Mouse (Mus musculus) embryo, embryonic 11 days (tissue): ENCODE data around the gene Rasef.
"Not testable (repeated sequence)": the region's sequence is repeated elsewhere in the genome, so short reads cannot be mapped to it uniquely, and the experiment has no call there.

Source experiments
- DNase-seq: peaks from one replicate; pipeline ENCODE4 v3.0.0-alpha.2; 2015

Gene Rasef

DNA sequence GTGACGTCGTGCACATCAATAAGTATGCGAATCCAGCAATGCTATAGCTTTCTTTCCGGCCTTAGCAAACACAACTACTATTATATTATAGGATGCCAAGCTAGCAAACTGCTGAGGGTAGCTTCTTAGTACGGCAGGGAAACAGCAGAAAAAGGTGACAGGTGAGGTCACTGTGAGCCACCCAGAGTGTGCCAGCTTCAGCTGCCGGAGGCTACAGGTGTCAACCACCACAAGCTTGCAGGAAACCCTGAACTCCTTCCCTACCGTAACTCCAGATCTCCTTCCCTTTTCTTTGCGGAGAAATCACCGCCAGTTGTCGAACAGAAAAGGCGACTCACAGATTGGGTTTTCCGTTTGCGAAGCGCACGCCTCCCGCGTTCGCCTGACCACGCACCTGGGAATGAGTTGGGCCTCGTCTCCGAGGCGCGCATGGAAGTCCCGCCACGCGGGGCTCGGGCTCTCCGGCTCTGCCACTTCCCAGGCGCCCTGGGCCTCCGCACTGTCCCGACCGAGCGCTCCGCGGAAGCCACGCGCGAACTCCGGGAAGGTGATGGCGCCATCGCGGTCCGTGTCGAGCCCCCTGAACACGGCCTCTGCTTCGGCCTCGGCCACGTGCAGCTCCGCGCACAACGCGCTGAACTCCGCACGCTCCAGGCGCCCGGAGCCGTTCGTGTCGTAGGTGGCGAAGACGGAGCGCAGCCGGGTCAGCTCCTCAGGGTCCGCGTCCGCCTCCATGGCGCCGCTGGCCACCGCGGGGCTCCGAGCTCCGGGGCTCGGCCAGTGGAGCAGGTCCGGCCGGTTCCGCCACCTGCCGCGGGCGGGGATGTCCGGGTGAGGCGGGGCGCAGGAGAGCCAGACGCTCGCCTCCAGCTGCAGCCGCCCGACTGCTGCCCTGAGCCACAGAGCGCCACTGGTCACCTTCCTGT, at the start of gene Rasef:
Gene Rasef, minus strand, starts transcription at position 735 of the 926 bp plus-strand sequence.
- peak; percentile 72 for DNase-seq

DNA sequence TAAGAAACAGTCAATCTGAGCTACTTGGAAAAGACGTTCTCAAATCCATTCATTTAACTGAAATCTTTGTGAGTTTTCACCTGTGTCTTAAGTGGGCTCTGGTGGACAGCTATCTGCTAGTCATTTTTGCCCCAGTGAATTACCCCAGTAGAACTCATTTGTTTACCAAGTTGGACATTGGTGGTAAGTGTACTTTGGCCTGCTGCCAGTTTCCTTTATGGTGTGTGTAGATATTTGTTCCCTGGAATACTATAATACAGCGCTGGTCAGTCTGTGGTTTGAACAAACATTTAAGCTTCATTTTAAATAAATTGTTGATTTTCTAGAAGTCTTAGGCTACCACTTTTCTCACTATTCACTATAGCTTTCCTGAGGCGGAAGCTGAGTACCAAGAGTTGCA, 35.8 kb upstream of the Rasef start:
- no peak for DNase-seq

DNA sequence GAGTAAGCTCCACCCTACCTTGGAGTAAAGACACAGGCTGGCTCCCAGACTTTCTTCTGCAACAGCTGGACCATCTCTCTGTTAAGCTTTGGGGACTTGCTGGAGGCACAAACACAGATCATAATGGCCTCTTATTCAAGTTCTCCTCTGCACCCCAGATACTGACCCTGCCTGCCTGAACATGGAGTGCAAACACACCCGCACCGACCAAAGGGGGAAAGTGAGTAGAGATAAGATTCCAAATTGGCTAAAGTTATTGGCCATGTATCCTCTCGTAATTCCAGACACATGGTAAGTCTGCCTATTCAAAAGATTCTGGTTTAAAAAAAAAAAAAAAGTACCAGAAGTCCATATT, 369 bp upstream of the Rasef start:
- no peak for DNase-seq

DNA sequence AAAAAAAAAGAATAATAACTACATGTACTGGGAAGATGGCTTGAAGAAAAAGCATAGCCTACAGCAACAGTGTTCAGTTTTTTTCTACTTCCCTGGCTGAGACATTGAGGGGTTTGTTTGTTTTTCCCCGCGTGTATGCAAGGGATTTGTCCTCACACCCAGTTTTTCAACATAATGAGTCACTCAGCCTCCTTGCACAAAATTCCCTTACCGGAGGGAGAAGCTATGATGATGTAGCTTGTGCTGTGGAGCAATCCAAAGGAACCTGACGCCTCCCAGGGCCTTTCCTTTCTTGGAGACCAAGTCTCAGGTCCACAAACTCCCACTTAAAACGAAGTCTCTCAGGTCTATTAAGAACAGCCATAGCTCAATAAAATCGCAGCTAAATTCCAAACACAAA, 1.3 kb downstream of the Rasef start:
- DNase-seq: no peak

DNA sequence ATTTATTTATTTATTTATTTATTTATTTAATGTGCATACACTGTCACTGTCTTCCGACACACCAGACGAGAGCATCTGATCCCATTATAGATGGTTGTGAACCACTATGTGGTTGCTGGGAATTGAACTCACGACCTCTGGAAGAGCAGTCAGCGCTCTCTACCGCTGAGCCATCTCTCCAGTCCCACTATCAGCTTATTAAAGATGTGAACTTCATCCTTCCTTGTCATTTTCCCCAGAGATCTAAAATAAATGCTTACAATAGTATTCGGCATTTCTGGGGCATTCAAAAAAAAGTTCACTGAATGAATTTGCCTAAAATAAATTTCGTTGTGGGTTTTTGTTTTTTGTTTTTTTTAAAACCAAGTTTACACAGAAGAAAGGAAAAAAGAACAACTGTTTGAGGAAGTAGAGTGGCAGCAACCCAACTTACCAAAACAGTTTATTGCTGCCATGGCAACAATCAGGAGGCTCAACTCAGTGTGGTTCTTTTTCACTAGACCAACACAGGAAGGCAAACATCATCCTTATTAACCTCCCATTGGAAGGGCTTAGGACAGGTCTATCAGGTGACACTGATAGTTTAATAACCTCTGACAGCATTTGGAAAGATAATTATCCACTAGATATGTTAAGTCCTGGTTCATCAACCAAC, 2.6 kb downstream of the Rasef start:
- DNase-seq: no peak

DNA sequence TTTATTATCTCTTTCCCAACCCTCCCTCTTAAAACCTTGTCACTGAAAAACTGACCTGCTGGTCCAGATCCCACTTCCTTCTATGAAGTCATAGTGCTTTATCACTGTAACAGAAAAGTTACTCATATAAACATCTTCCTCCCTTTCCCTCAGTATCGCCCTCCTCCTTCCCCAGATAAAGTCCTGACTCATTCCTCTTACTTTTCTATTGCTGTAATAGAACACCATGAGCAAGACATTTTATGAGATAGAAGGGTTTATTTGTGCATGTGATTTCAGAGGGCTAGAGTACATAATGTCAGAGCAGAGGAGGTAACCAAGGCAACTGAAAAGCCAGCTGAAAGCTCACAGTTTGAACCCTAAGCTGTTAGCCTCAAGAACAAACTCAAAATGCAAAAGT, 6.6 kb downstream of the Rasef start:
- DNase-seq: no peak

DNA sequence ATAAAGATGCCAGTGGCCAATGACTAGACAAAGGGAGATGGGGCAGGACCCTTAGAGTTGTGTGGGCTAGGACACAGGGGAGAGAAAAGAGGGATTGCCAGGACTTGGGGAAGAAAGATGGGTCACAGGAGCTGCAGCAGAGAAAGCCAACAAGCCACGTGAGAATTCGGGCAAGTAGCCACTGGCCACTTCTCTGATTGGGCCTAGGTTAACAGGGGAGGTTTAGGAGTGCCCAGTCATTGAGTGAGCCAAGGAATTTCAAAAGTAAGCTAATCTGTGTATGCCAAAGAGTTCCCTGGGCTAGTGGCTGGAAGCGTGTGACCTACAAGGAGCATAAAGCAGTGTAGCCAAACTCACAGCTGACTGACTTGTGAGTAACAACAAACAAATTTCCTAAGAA, 9.7 kb downstream of the Rasef start:
- no peak for DNase-seq

DNA sequence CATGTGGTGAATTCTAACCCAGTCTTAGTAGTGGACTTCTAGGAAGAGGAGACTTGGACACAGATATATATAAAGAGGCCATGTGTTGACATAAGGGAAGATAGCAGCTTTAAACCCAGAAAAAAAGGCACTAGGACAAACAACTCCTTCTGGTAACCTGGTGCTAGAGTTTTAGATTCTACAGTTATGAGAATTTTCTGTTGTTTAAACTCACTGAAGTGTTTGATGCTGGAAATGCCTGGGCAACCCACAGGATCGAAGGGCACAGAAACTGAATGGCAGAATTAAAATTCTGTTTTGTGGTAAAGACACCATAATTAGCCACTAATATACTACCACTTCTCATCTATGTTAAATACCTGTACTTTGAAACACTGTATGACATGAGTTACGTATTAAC, 15.5 kb downstream of the Rasef start:
- no peak for DNase-seq

DNA sequence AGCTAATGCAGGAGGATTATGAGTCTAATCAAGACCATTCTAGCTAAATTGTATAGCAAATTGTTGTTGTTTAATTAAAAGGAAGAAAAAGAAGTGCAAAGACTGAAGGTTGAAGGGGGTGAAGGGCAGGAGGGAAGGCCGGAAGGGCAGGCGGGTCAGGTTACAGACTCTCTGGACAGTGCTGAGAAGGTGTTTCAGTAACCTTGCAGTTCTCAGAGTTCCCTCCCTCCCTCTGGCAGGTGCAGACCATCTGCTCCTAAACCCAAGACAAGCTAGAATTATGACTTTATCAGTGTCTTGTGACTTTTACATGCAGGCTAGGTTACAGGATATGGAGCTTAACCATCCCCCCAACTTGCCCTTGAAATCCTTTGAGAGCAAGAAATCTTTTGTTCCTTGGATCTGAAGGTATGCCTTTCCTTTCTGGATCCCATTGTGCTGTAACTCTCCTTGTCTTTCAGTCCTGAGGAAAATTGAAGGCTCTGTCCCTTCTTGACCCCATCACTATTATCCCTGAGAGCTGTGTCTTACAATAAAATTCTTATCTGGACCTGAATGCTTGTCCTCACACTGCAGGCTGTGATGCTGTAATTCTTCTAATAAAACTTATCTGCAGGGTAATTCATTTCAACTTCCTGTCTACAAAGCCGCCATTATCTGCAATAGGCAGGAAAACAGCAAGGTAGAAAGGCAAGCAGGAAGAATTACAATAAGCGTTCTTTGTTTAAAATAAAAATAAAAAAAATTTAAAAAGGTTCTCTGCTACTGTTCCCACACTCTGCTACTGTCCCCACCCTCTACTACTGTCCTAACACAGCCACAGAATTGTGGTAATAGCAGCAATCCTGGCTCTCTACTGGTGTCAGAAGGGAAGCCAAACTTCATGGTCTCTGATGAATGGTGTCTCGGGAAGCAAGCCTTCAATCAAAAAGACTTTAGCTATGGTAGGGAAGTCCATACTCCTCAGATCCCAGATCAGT, 16.7 kb downstream of the Rasef start:
- peak; percentile 7 for DNase-seq

DNA sequence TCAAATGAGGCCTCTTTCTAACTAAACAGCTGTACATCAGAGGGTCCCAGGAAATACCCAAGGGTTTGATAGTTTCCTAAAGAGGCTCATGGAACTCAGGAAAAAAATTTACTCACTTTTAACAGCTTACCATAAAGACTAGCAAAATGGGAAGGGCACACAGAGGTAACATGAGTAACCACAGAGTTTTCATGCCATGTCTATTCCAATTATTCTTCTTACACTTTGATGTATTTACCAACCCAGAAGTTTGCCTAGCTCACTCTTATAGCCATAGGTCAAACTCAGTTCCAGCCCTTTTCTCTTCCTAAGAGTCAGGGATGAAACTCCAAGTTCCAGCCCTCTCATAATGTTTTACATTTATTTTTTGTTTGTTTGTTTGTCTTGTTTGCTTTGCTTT, 18.8 kb downstream of the Rasef start:
- DNase-seq: no peak

DNA sequence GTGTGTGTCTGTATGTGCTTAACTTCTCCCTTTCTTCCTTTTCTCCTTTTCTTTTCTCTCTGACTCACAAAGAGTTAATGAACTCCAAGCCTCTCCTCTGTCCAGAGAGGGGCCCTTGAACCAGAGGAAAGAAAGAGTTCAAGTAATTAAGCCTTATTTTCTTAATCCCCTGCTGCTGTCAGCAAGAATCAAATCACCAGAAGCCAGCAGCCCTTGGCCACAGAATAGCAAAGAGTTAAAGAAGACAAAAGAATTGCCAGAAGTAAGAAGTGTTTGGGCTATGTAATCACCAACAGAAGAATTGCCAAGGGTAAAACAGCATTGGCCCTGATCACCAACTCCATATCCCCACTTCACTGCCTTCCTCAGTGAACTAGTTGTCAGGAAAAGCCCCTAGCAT, 20.2 kb downstream of the Rasef start:
- peak; percentile 13 for DNase-seq

DNA sequence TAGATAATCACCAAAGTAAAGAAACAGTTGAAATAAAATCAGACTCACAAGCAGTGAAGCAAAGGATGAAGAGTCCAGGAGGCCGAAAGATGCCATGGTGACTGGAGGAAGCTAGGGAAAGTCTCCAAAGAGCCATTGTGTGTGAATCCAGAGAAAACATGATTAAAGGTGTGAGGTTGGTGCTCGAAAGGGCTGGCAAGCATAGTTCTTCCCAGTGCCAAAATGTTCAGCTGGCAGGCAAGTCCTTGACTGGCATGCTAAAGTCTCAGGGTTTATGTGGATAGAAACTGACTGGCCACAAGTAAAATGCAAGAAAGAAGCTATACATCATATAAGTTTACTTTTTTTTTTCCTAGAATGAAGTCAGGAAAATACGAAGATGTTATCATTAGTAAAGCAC, 22.6 kb downstream of the Rasef start:
- no peak for DNase-seq

DNA sequence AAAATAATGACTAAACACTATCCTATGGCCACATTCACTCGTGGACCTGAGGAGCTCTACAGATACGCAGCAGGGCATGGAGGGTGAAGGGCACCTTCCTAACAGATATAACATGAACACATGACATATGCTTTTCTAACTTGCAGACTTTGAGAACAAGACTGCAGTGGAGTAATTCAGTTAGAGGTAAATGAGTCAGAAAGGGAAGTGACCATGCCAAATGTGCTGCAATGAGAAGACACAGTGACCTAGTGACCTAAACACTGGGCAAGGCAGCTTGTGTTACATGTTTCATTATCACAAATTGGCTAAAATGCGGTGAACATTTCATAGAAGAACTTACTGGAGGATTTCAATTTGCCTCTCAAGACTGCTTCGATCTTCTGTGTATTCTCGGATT, 42.6 kb downstream of the Rasef start:
- no peak for DNase-seq

DNA sequence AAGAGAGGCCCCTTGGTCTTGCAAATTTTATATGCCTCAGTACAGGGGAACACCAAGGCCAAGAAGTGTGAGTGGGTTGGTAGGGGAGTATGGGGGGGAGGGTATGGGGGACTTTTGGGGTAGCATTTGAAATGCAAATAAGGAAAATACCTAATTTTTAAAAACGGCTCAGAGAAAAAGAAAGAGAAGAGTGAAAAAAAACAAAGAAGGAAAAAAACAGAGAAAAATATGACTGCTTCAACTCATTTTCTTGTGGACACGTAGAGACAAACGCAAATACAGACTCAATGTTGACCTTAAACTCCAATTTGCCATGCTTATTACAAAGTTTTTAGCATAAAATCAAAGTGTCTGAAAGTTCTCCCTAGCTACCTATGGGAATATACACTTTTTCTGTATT, 51.4 kb downstream of the Rasef start:
- no peak for DNase-seq

DNA sequence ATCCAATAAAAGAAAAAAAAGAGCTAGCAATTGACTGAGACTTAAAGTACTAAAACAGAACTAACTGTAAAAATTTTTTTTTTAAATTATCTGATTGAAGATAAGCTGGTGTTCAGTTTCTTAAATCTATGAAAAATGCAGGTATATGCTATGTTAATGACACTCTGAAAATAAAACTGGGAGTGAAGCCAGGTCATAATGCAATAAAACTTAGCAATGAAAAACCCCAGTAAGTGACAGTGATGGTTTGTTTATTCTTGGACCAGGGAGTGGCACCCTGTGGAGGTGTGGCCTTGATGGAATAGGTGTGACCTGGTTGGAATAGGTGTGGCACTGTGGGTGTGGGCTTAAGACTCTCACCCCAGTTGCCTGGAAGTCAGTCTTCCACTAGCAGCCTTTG, 71.0 kb downstream of the Rasef start:
- no peak for DNase-seq

DNA sequence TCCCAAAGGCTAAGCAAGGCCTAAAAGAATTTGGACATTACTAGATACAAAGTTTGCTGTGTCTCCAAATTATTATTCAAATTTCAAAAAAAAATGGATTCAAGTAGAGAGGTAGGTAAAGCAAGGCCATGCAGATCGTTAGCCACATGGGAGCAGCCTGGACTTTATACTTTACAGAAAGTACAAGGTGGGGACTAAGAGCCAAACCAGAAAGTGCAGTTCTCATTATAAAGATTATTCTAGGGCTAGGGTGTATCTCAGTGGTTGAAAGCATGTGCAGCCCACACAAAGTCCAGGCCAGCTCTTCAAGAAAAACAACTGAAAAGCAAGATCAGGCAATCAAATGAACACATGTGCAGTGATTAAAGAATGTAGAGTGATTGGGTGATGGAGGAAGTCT, 72.0 kb downstream of the Rasef start:
- no peak for DNase-seq

DNA sequence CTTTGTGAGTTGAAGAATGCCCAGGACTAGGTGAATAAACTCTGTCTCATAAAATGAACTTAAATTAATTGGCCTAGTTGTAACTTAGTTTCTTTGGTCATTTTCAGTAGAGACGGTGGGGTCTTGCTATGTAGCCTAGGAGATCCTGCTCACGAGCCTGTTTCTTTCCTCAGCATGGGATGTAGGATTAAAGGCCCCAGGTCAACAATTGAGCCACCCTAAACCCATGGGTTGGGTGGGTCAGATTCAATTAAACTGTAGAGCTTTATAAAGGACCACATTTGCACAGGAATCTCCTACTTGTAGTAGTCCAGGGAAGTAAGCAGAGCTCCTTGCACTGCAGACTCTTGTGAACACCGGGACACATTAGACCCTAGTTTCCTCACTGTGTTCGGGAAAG, 107.6 kb downstream of the Rasef start, which contains the start of gene Gm428:
Gene Gm428, plus strand, starts transcription at position 301 of the 400 bp plus-strand sequence.
- not testable (repeated sequence) for DNase-seq

DNA sequence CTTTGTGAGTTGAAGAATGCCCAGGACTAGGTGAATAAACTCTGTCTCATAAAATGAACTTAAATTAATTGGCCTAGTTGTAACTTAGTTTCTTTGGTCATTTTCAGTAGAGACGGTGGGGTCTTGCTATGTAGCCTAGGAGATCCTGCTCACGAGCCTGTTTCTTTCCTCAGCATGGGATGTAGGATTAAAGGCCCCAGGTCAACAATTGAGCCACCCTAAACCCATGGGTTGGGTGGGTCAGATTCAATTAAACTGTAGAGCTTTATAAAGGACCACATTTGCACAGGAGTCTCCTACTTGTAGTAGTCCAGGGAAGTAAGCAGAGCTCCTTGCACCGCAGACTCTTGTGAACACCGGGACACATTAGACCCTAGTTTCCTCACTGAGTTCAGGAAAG, 122.7 kb downstream of the Rasef start, which contains the start of gene Gm11239:
Gene Gm11239, plus strand, starts transcription at position 301 of the 400 bp plus-strand sequence.
- DNase-seq: not testable (repeated sequence)
